Mouse (Mus musculus) olfactory bulb, adult 2 months (tissue): ENCODE results near the gene Efs. TPM values are rescaled to one million over a fixed set of nuclear protein-coding genes. Genes with fewer than 3 reads are reported as not detected.

Source experiments
- H3K27ac ChIP-seq: fragments of 200-500 bp; 2 replicates; pipeline ENCODE4 v1.5.1; 2012; ENCODE audit warnings: low read depth, low read length; ENCODE audit not compliant: insufficient read depth
- H3K4me1 ChIP-seq: fragments of 200-500 bp; 2 replicates; pipeline ENCODE4 v1.6.1; 2012; ENCODE audit warnings: low read length; ENCODE audit not compliant: control insufficient read depth, insufficient read depth
- H3K4me3 ChIP-seq: fragments of 200-500 bp; 2 replicates; pipeline ENCODE4 v1.5.1; 2012; ENCODE audit warnings: mild to moderate bottlenecking, low read depth, low read length, moderate library complexity; ENCODE audit not compliant: insufficient read depth
- CTCF ChIP-seq: fragments of 200-500 bp; IDR thresholded peaks from 2 replicates; pipeline ENCODE4 v1.5.1; 2012; ENCODE audit warnings: low read depth, mild to moderate bottlenecking, low read length, moderate library complexity; ENCODE audit not compliant: insufficient read depth
- POLR2A ChIP-seq: fragments of 200-500 bp; IDR thresholded peaks from 2 replicates; pipeline ENCODE4 v1.6.1; 2012; ENCODE audit warnings: mild to moderate bottlenecking, low read depth, low read length, moderate library complexity; ENCODE audit not compliant: insufficient read depth
- WGBS: fragments of 180-500 bp; shearing (Covaris S2); methylation state at CpG from one replicate; pipeline ENCODE4 v1.1.7; 2018; 5-methylcytosine and 5-hydroxymethylcytosine counted together
- polyA plus RNA-seq: library from polyadenylated mRNA; stranded (reverse); fragments of >200 nt; gene quantifications from 2 replicates; pipeline ENCODE4 v1.2.4, GENCODE M21; 2012; ENCODE audit warnings: low replicate concordance; ENCODE audit not compliant: missing spikeins, insufficient read depth, insufficient read length

The Efs gene
- polyA plus RNA-seq, 1 experiment = not detected

DNA sequence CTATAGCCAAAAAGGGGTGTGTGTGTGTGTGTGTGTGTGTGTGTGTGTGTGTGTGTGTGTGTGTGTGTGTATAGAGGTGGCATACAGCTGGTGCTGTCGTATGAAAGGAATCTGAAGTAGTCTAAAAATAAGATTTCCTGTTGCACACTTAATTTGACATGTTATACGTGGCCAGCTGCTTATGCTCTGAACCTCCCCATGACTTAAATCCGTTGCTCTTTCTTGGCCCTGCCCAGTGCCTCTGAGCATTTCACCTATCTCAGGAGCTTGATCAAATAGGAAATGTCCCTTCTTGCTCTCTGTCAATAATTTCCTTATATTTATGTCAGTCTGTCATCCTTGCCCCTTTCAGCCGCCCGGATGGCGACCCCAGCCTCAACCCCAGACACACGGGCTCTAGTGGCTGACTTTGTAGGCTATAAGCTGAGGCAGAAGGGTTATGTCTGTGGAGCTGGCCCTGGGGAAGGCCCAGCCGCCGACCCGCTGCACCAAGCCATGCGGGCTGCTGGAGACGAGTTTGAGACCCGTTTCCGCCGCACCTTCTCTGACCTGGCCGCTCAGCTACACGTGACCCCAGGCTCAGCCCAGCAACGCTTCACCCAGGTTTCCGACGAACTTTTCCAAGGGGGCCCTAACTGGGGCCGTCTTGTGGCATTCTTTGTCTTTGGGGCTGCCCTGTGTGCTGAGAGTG is 41.8 kb downstream of the Efs start:
- TF ChIP-seq POLR2A = no peak
- no peak for TF ChIP-seq CTCF
- peak overlapping the region; percentile 72 for H3K4me3 ChIP-seq
- peaks cover 23% of the 10 kb centered on the region for H3K4me1 ChIP-seq
- 34% methylated on average over 21 of the region's 21 CpGs for WGBS
- peak overlapping the region; percentile 58; the same call in 1 of the 2 replicates for H3K27ac ChIP-seq

DNA sequence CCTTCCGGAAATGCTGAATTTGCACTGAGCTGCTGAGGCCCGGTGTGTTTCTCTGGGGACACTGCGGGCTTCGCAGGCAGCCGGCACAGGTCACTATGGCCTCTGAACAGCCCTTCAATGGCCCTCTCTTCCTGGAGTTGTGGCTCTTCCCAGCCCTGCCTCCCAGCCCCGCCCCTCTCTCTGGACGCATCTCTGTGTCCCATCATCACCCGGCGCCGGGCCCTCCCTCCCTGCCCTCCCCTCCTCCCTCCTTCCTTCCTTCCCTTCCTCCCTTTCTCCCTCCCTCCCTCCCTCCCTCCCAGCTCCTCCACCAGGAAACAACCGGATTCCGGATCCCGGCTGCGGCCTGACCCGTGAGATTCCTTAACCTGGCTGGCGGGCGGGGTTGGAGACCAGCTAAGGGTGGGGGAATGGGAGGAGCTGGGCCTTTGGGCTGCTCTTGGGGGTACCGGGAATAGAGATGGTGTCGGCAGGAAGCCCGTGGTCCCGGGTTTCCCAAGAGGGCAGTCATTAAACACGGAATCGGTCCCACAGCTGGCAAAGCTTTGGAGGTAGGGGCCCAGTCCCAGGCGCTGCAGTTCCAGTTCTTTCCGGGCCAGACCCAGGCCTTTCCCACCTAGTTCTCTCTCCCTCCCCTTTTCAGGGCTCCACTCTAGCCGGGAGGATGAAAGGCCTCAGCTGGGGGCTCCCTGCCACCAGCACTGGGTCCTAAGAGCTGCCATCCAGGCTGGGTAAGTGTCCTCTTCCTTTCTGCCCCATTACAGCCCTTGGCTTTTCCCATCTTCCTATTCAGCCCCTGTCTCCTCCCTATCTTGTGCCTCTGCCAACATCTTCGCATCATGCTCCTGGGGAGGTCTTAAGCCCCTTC is 42.5 kb downstream of the Efs start, which contains the start of the genes Bcl2l2 and Gm20521:
Gene Bcl2l2 (plus strand): TSS at position 224 of the 868 bp plus-strand sequence.
Gene Gm20521 (plus strand): TSS at position 288 of the 868 bp plus-strand sequence.
- under 1% methylated on average over 27 of the region's 27 CpGs for WGBS
- peak within 1 kb of the TSS; percentile 75 for H3K27ac ChIP-seq
- no peak for TF ChIP-seq CTCF
- TF ChIP-seq POLR2A = 0 out of 2 replicates have a peak, but pooled peaks have one; percentile 30
- peaks cover 23% of the 10 kb centered on the region for H3K4me1 ChIP-seq
- peak within 1 kb of the TSS; percentile 72 for H3K4me3 ChIP-seq

GRCm38 (mm10) chr14:54877048-54877715 is 48.7 kb downstream of the Efs start, which contains the start of gene Ppp1r3e:
TSS of gene Ppp1r3e (minus strand) at chr14:54877550.
- TF ChIP-seq POLR2A = no peak; the same call in 1 of the 2 replicates
- Histone ChIP-seq H3K4me3 (peak within 1 kb of the TSS; percentile 81), H3K27ac (peak within 1 kb of the TSS; percentile 88), H3K4me1 (peaks cover 3% of the 10 kb centered on the region; the same call in 1 of the 2 replicates)
- under 1% methylated on average over 61 of the region's 61 CpGs for WGBS

GRCm38 (mm10) chr14:54876539-54877047 is 49.3 kb downstream of the Efs start:
- H3K4me1 ChIP-seq = peaks cover 3% of the 10 kb centered on the region; the same call in 1 of the 2 replicates
- under 1% methylated on average over 72 of the region's 72 CpGs for WGBS
- peak overlapping the region; percentile 88 for H3K27ac ChIP-seq
- TF ChIP-seq POLR2A (peak; percentile 94), CTCF (no peak)
- peak overlapping the region; percentile 81 for H3K4me3 ChIP-seq

GRCm38 (mm10) chr14:54875844-54876538 is 49.9 kb downstream of the Efs start:
- H3K4me3 ChIP-seq = peak overlapping the region; percentile 81
- peak overlapping the region; percentile 88 for H3K27ac ChIP-seq
- H3K4me1 ChIP-seq = peaks cover 3% of the 10 kb centered on the region; the same call in 1 of the 2 replicates
- WGBS = 2% methylated on average over 36 of the region's 36 CpGs
- TF ChIP-seq POLR2A = no peak
- no peak for TF ChIP-seq CTCF

DNA sequence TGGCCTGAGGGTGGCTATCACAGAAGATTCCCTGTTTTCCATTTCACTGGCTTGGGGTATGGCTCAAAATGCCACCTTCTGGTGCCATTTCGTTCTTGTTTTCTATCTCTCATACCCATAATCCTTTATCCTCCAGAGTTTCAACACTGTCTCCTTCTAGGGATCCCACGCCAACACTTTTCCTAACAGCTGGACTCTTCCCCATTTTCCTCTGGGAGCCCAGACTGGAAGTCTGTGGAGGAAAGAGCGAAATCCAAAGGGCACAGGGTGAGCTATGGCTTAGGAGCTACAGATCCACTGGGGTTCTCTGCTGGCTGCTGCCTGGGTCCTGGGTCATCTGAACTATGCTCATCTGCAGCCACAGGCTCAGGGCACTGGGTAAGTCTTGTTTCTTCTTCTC is 51.8 kb downstream of the Efs start:
- WGBS = 87% methylated on average over 3 of the region's 3 CpGs
- H3K27ac ChIP-seq = no peak overlapping the region
- TF ChIP-seq CTCF (no peak), POLR2A (no peak)
- no peak overlapping the region for H3K4me3 ChIP-seq
- H3K4me1 ChIP-seq = peaks cover 3% of the 10 kb centered on the region; the same call in 1 of the 2 replicates

- TF ChIP-seq POLR2A = no peak
- WGBS = 87% methylated on average over 5 of the region's 5 CpGs
- Histone ChIP-seq H3K4me3 (no peak within 1 kb of the TSS), H3K4me1 (peaks cover 3% of the 10 kb centered on the region; the same call in 1 of the 2 replicates), H3K27ac (no peak within 1 kb of the TSS)
Observed at GRCm38 (mm10) chr14:54870861-54871260, 55.1 kb downstream of the Efs start, which contains the start of gene Homez. TSS of gene Homez (minus strand) at chr14:54870961.

DNA sequence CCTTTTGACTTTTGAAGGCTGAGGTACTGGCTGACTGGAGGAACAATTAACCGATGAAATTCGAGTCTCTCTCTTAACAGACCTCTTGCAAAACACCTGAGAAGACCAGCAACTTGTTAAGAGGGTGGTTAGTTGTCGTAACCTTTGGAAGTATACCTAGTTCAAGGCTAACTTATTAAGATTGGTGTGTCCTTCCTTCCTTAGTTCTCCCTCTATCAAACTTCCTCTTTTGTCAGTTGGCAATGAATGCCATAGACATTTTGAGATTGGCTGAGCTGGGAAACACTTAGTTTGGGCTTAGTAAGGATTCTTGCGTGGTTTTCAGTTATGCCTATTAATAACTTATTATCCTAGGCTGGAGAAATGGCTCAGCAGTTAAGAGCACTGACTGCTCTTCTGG is 57.9 kb downstream of the Efs start:
- TF ChIP-seq POLR2A (no peak), CTCF (no peak)
- Histone ChIP-seq H3K4me3 (no peak overlapping the region), H3K4me1 (0 out of 2 replicates have a peak, but pooled peaks cover 3% of the 10 kb centered on the region), H3K27ac (no peak overlapping the region)
- WGBS = 88% methylated on average over 4 of the region's 4 CpGs
